Mouse (Mus musculus): ENCODE measurements at regions not wholly inside any gene's neighbourhood (a gene's known extent, or its start where the extent isn't known, plus 50 kb on each side); places are given as distances from the start of the nearest gene placed in this dataset.

DNA sequence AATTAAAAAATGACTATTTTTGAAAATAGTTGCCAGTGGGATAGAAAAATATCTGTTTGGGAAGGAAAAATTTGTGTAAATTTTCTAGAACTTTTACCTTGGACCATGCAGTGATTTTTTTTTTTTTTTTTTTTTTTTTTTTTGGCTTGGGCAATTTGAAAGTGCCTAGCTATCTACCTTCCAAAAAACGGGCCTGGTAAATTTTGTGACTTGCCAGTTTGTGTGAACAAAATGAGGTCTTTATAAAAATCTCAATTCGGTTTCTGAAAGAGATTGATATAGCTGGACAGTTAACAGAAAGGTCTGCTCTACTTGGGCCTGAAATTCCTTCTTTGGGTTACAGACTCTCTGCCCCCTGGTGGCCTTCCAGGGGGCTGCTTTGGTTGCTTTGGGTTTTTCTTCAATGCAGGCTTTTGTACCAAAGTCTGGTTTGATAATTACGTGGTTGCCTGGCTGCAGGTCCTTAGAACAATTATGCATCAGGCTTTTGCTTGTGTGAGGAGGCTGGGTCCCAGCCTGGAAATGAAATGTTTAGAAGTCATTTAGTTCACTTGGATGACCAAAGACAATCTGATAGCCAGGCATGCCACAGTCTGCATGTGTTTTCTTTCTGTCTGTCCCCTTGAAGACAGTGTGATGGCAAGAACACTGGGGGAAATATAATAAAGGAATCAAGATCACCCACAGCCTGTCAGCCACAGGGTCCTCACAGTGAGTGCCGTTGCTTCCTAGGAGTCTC lies 75.6 kb upstream of the Jazf1 start:
- peak in 1 of 2 experiments; percentile 32 for DNase-seq (ENCODE audit: low spot score in 2 of 2)

DNA sequence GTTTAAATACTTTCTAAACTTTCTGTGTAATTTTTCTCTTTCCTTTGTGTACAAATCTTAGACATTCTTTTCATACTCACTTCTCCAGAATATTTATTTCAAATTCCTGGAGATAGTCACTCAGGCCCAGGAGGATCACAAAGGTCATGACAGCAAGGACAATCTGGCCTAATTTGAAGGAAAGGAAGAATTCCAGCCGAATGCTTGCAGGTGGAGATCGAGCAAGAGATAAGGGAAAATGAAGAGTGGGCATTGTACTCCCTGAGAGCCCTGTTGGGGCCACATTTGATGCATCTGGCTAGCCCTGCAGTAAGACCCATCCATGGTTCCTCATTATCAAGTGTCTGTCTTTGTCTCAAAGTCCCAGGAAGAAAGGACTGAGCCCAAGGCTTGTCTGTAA lies 66.0 kb upstream of the Jazf1 start:
- DNase-seq (ENCODE audit: low spot score in 2 of 2): no peak

- DNase-seq (ENCODE audit: low spot score in 2 of 2): no peak
Measured at GRCm38 (mm10) chr6:53130717-53131330, 62.4 kb upstream of the Jazf1 start.

GRCm38 (mm10) chr6:53126776-53127175 lies 58.3 kb upstream of the Jazf1 start:
- no peak for DNase-seq (ENCODE audit: low spot score in 2 of 2)

- peak in 1 of 2 experiments; percentile 12 for DNase-seq (ENCODE audit: low spot score in 2 of 2)
Measured at GRCm38 (mm10) chr6:53124800-53125450, 56.5 kb upstream of the Jazf1 start.

GRCm38 (mm10) chr6:53120385-53120784 lies 52.0 kb upstream of the Jazf1 start:
- no peak for DNase-seq (ENCODE audit: low spot score in 2 of 2)
